In the genomic region with DNA sequence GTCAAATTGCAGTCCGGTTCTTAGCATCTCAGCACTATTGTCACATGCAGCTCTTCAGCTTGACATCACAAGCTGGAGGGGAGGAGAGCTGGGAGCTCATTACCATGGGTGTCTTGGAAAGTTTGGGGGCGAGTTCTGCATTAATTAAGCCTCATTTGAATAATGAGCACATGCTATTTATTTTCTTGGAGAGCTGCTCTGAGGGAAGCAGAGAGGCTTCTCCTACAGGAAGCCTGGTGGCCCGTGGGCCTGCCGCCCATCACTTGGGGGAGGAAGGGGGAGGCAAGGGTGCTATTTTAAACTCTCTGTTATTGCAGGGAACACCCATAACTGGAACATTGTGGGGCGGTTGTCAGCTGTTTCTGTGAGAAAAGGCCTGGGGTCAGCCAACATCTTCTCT, we compare ENCODE assay signal across 14 mouse cellular contexts.
DNase-seq lines count a peak whose midpoint lies in the region; ATAC-seq lines count a peak whose summit lies in the region.
"Had no signal": no experiment of that assay in that cellular context is flagged by ENCODE, and none has a peak within 500 bp of the region (broad histone marks: within the 10 kb centered on the region; RNA-seq: fewer than 3 reads in every experiment).

No protein-coding gene starts in this region.

- H3K4me2 ChIP-seq in forebrain, embryonic 13.5 days: no peak overlapping the region
- H3K4me2 ChIP-seq: lung, embryonic 15.5 days had no signal

- H3K9ac ChIP-seq in forebrain, embryonic 13.5 days: no peak overlapping the region
- H3K9ac ChIP-seq: lung, embryonic 15.5 days had no signal

- peak overlapping the region; percentile 45; the same call in 1 of the 2 replicates for H3K27ac ChIP-seq in forebrain, embryonic 13.5 days
- no peak overlapping the region for H3K27ac ChIP-seq in midbrain, embryonic 10.5 days (replicated peaks)
- H3K27ac ChIP-seq: kidney, postnatal 0 days; lung, embryonic 15.5 days had no signal

- no peaks in the 10 kb centered on the region for H3K27me3 ChIP-seq in forebrain, embryonic 13.5 days
- no peaks in the 10 kb centered on the region for H3K27me3 ChIP-seq in midbrain, embryonic 10.5 days (ENCODE audit: low read depth, poor library complexity, severe bottlenecking)
- H3K27me3 ChIP-seq: lung, embryonic 15.5 days; megakaryocyte, embryonic 14.5 days had no signal

- H3K4me1 ChIP-seq in forebrain, embryonic 13.5 days: peaks cover 26% of the 10 kb centered on the region
- H3K4me1 ChIP-seq in midbrain, embryonic 10.5 days: peaks cover 8% of the 10 kb centered on the region; the same call in 1 of the 2 replicates
- H3K4me1 ChIP-seq: lung, embryonic 15.5 days; megakaryocyte, embryonic 14.5 days had no signal

- peak; percentile 86 for ATAC-seq in forebrain, embryonic 13.5 days
- ATAC-seq: CD4-positive, CD25-positive, alpha-beta regulatory T cell, adult 4 months had no signal

- no peaks in the 10 kb centered on the region for H3K9me3 ChIP-seq in forebrain, embryonic 13.5 days (replicated peaks)
- H3K9me3 ChIP-seq in midbrain, embryonic 10.5 days (replicated peaks): no peaks in the 10 kb centered on the region
- H3K9me3 ChIP-seq: lung, embryonic 15.5 days had no signal

- WGBS in forebrain, embryonic 13.5 days: 24% methylated on average over 5 of the region's 5 CpGs
- whole genome bisulfite sequencing in midbrain, embryonic 10.5 days: 76% methylated on average over 5 of the region's 5 CpGs

- peak; percentile 51 to 76 for DNase-seq in frontal cortex, postnatal 10 days (ENCODE audit: low spot score in 2 of 2)
- DNase-seq in layer of hippocampus, postnatal 14 days (ENCODE audit: low spot score in 2 of 2): peak; percentile 52 to 79
- peak; percentile 80 to 88 for DNase-seq in right cerebral cortex, postnatal 10 days (ENCODE audit: low spot score in 2 of 2)
- DNase-seq in midbrain, embryonic 10.5 days (ENCODE audit: low spot score): no peak
- DNase-seq in lung, postnatal 25 days (ENCODE audit: low spot score): no peak
- DNase-seq in cerebellum, postnatal 25 days: no peak
- DNase-seq: cerebellum, adult 2 months; heart, postnatal 4 days; liver had no signal

- no peaks in the 10 kb centered on the region for H3K36me3 ChIP-seq in forebrain, embryonic 13.5 days (ENCODE audit: poor library complexity, severe bottlenecking)
- H3K36me3 ChIP-seq in midbrain, embryonic 10.5 days: no peaks in the 10 kb centered on the region
- H3K36me3 ChIP-seq: lung, embryonic 15.5 days had no signal

- H3K4me3 ChIP-seq in forebrain, embryonic 13.5 days: no peak overlapping the region
- H3K4me3 ChIP-seq in midbrain, embryonic 10.5 days: no peak overlapping the region
- H3K4me3 ChIP-seq: lung, embryonic 15.5 days; megakaryocyte, embryonic 14.5 days had no signal

Comparison
In these comparisons a context has a peak if more than half of its experiments do, and no peak if none do; other contexts are left out.
1. DNase-seq: peak in frontal cortex, postnatal 10 days (2 of 2), layer of hippocampus, postnatal 14 days (2 of 2) and right cerebral cortex, postnatal 10 days (2 of 2); none in midbrain, embryonic 10.5 days (single experiment), lung, postnatal 25 days (single experiment) and cerebellum, postnatal 25 days (0 of 2).